Mouse (Mus musculus) heart, adult 2 months (tissue): ENCODE data around the gene Gm10203.

Source experiments
- CTCF ChIP-seq: fragments of 200-600 bp; IDR thresholded peaks from 2 replicates; pipeline ENCODE4 v1.8.1; 2022; ENCODE audit warnings: antibody characterized with exemption, mild to moderate bottlenecking, moderate library complexity
- POLR2A ChIP-seq: fragments of 200-500 bp; IDR thresholded peaks from 2 replicates; pipeline ENCODE4 v1.6.1; 2011; ENCODE audit warnings: mild to moderate bottlenecking, low read depth, low read length, control low read depth; ENCODE audit not compliant: insufficient read depth

DNA sequence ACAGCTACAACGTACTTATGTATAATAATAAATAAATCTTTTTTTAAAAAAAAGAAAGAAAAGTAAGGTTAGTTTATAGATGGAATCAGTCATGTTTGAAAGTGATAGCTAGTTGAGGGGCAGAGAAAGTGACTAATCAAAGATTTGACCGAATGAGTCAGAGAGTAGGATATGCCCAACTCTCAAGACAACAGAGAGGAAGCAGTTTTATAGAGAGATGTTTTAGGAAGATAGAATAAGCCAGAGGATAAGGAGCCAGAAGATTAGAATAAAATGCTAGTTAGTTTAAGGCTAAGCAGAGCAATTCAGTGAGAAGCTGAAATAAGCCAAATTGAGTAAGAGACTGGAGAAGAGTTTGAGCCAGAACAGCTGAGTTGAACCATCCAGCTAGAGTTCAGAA, 22.1 kb downstream of the Gm10203 start:
- TF ChIP-seq CTCF, result no peak
- TF ChIP-seq POLR2A, result no peak
